Mouse (Mus musculus): Measurements from ENCODE around the gene Zfp691.

Zfp691 gene

GRCm38 (mm10) chr4:119173851-119174453 lies at the start of gene Zfp691:
Gene Zfp691 (minus strand): TSS chr4:119174195.
- DNase-seq (ENCODE audit: low read depth, low spot score) = peak; percentile 97

GRCm38 (mm10) chr4:119223696-119224095 lies 49.7 kb upstream of the Zfp691 start:
- DNase-seq (ENCODE audit: low read depth, low spot score) = peak; percentile 45

GRCm38 (mm10) chr4:119218169-119218568 lies 44.2 kb upstream of the Zfp691 start, which contains the start of gene Tmem269:
Gene Tmem269 (minus strand): TSS chr4:119218217.
- no peak for DNase-seq (ENCODE audit: low read depth, low spot score)

- DNase-seq (ENCODE audit: low read depth, low spot score) = no peak
These were observed 42.7 kb upstream of the Zfp691 start for GRCm38 (mm10) chr4:119216667-119217066.

GRCm38 (mm10) chr4:119204672-119205071 lies 30.7 kb upstream of the Zfp691 start:
- DNase-seq (ENCODE audit: low read depth, low spot score) = peak; percentile 77

- no peak for DNase-seq (ENCODE audit: low read depth, low spot score)
These were observed 24.1 kb upstream of the Zfp691 start for GRCm38 (mm10) chr4:119198105-119198504.

GRCm38 (mm10) chr4:119195582-119196320 lies 21.8 kb upstream of the Zfp691 start:
- no peak for DNase-seq (ENCODE audit: low read depth, low spot score)

GRCm38 (mm10) chr4:119194909-119195581 lies 21.1 kb upstream of the Zfp691 start, which contains the start of gene Svbp:
Gene Svbp (plus strand): TSS chr4:119195306.
- peak; percentile 89 for DNase-seq (ENCODE audit: low read depth, low spot score)

GRCm38 (mm10) chr4:119192757-119193156 lies 18.8 kb upstream of the Zfp691 start:
- no peak for DNase-seq (ENCODE audit: low read depth, low spot score)

GRCm38 (mm10) chr4:119191273-119191672 lies 17.3 kb upstream of the Zfp691 start:
- DNase-seq (ENCODE audit: low read depth, low spot score) = no peak

- DNase-seq (ENCODE audit: low read depth, low spot score) = no peak
These were observed 16.6 kb upstream of the Zfp691 start for GRCm38 (mm10) chr4:119190618-119191017.

- no peak for DNase-seq (ENCODE audit: low read depth, low spot score)
These were observed 15.9 kb upstream of the Zfp691 start, which contains the start of gene Ermap for GRCm38 (mm10) chr4:119189864-119190263. Gene Ermap (minus strand): TSS chr4:119190011.

- no peak for DNase-seq (ENCODE audit: low read depth, low spot score)
These were observed 15.4 kb upstream of the Zfp691 start for GRCm38 (mm10) chr4:119189392-119189791.

GRCm38 (mm10) chr4:119188060-119188785 lies 14.2 kb upstream of the Zfp691 start:
- DNase-seq (ENCODE audit: low read depth, low spot score) = no peak

GRCm38 (mm10) chr4:119185771-119186170 lies 11.8 kb upstream of the Zfp691 start:
- DNase-seq (ENCODE audit: low read depth, low spot score) = no peak

- no peak for DNase-seq (ENCODE audit: low read depth, low spot score)
These were observed 9.5 kb upstream of the Zfp691 start for GRCm38 (mm10) chr4:119183525-119183924.

GRCm38 (mm10) chr4:119181456-119181855 lies 7.5 kb upstream of the Zfp691 start:
- no peak for DNase-seq (ENCODE audit: low read depth, low spot score)

- no peak for DNase-seq (ENCODE audit: low read depth, low spot score)
These were observed 6.2 kb upstream of the Zfp691 start for GRCm38 (mm10) chr4:119180133-119180707.

GRCm38 (mm10) chr4:119178331-119178730 lies 4.3 kb upstream of the Zfp691 start:
- no peak for DNase-seq (ENCODE audit: low read depth, low spot score)

GRCm38 (mm10) chr4:119177702-119178101 lies 3.7 kb upstream of the Zfp691 start:
- DNase-seq (ENCODE audit: low read depth, low spot score) = no peak

- no peak for DNase-seq (ENCODE audit: low read depth, low spot score)
These were observed 910 bp downstream of the Zfp691 start for GRCm38 (mm10) chr4:119172919-119173650.
